Mouse (Mus musculus) heart, adult 2 months (tissue): Measurements from ENCODE around the gene Actl9.

Experiments used
- CTCF ChIP-seq: fragments of 200-600 bp; IDR thresholded peaks from 2 replicates; pipeline ENCODE4 v1.8.1; 2022; ENCODE audit warnings: antibody characterized with exemption, mild to moderate bottlenecking, moderate library complexity
- EP300 ChIP-seq: fragments of 200-500 bp; IDR thresholded peaks from 2 replicates; pipeline ENCODE4 v1.6.1; 2011; ENCODE audit warnings: low read depth, low read length, control low read depth; ENCODE audit not compliant: insufficient read depth
- POLR2A ChIP-seq: fragments of 200-500 bp; IDR thresholded peaks from 2 replicates; pipeline ENCODE4 v1.6.1; 2011; ENCODE audit warnings: mild to moderate bottlenecking, low read depth, low read length, control low read depth; ENCODE audit not compliant: insufficient read depth

DNA sequence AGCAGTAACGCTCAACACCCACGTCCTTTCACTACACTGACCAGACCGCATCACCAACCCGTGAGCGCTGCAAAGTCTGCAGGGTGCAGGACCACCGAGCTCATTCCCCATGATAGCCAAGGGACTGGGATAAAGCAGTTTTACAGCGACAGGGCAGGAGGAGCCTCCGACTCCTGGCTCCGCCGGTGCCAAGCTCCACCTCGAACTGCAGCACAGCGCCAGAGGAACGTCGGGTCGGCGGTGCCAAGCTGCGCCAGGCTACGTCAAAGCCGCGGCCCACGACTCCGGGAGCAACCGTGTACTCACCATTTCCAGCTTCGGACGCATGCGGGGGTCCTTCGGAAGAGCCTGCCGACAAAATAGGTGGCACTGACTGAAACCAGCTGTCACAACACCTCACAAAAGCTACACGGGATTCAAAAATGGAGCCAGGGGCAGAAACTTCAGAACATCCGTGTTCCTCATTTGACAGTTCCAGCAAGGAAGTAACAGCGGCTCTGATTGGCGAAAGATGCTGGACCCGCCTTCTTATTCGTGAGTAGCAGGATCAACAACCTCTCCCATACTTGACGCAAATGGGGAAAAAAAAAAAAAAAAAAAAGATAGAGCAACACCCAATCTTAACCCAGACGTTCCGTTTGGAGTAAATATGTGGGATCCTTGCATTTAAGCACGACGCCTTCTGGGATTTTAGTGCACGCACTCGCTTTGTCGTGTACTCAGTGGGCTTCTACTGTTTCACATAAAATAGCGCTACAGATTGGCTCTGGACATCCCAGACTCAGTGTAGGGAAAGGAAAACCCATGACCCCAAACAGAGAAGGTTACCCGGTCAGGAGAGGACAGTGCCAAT, 38.3 kb upstream of the Actl9 start, which contains the start of gene Zfp101:
- TF ChIP-seq CTCF (no peak), POLR2A (no peak; the same call in 1 of the 2 replicates), EP300 (no peak)
